Mouse (Mus musculus): ENCODE results near the gene Clec16a. TPM values are rescaled to one million over a fixed set of nuclear protein-coding genes. Genes with fewer than 3 reads are reported as not detected.

The Clec16a gene
- total and polyA plus RNA-seq, 3 experiments, result 20.0 to 24.2 (median 20.5) TPM

GRCm38 (mm10) chr16:10634940-10635339 lies 89.8 kb downstream of the Clec16a start:
- in situ Hi-C loops (cut with MboI; ENCODE audit: low pct_ligation_motif_present, low pct_unique_long_range_greater_than_20kb, low sequenced_read_pairs) (no loop called here), dilution Hi-C loops (cut with MboI; ENCODE audit: extremely low pct_ligation_motif_present, extremely low pct_unique_long_range_greater_than_20kb, low sequenced_read_pairs) (no loop called here)
- no peak overlapping the region for H3K9ac ChIP-seq (ENCODE audit: insufficient read depth, low read depth)
- H3K9me3 ChIP-seq (replicated peaks; ENCODE audit: low read length), result no peaks in the 10 kb centered on the region
- H3K4me2 ChIP-seq (ENCODE audit: insufficient read depth, low read depth, poor library complexity, severe bottlenecking), result no peak overlapping the region
- no peak overlapping the region for H3K4me3 ChIP-seq (replicated peaks in 1 of 3; ENCODE audit: low read depth in 2 of 3, low read length in 2 of 3, poor library complexity in 1 of 3)
- no peak overlapping the region for H3K27ac ChIP-seq (ENCODE audit: insufficient read depth, low read depth)
- H3K79me2 ChIP-seq (replicated peaks; ENCODE audit: control insufficient read depth, extremely low read depth, insufficient read depth, poor library complexity, severe bottlenecking), result no peaks in the 10 kb centered on the region
- H3K4me1 ChIP-seq (ENCODE audit: control insufficient read depth in 1 of 2, insufficient read depth in 2 of 2), result peaks cover 0 to 10% of the 10 kb centered on the region in 2 experiments; a peak in 2 of 4 replicates
- no peak for DNase-seq (ENCODE audit: extremely low read depth)
- H3K27me3 ChIP-seq (replicated peaks), result no peaks in the 10 kb centered on the region
- TF ChIP-seq PAX5 (IDR thresholded peaks at IDR 0.05; ENCODE audit: low read length) (no peak), HCFC1 (IDR thresholded peaks at IDR 0.05; ENCODE audit: low read depth, low read length) (no peak), CTCF (conservative IDR thresholded peaks at IDR 0.05 in 1 of 2, IDR thresholded peaks at IDR 0.05 in 1 of 2; ENCODE audit: low read depth in 2 of 2, low read length in 2 of 2) (no peak), KAT2A (IDR thresholded peaks at IDR 0.05; ENCODE audit: insufficient replicate concordance, low read length) (no peak), CHD1 (IDR thresholded peaks at IDR 0.05; ENCODE audit: low read depth, low read length) (no peak), BHLHE40 (IDR thresholded peaks at IDR 0.05; ENCODE audit: low read depth, low read length) (no peak), RAD21 (IDR thresholded peaks at IDR 0.05; ENCODE audit: low read depth, low read length) (no peak), JUN (IDR thresholded peaks at IDR 0.05; ENCODE audit: insufficient read depth, low read depth, low read length) (no peak), MAX (IDR thresholded peaks at IDR 0.05; ENCODE audit: low read length) (no peak), E2F4 (IDR thresholded peaks at IDR 0.05; ENCODE audit: insufficient replicate concordance, low read depth, low read length) (no peak), GABPA (IDR thresholded peaks at IDR 0.05; ENCODE audit: insufficient replicate concordance, low read depth, low read length) (no peak), TCF12 (IDR thresholded peaks at IDR 0.05; ENCODE audit: low read depth, low read length) (no peak), ZC3H11A (IDR thresholded peaks at IDR 0.05; ENCODE audit: low read depth, low read length) (no peak), NELFE (IDR thresholded peaks at IDR 0.05; ENCODE audit: low read depth, low read length) (no peak), SMC3 (IDR thresholded peaks at IDR 0.05; ENCODE audit: low read depth, low read length) (no peak), MYC (IDR thresholded peaks at IDR 0.05; ENCODE audit: low read depth, low read length) (no peak), USF1 (IDR thresholded peaks at IDR 0.05; ENCODE audit: low read depth, low read length) (no peak), TBP (conservative IDR thresholded peaks at IDR 0.05; ENCODE audit: low read depth, low read length) (no peak), NRF1 (IDR thresholded peaks at IDR 0.05; ENCODE audit: low read depth, low read length) (no peak)
- H3K36me3 ChIP-seq (replicated peaks in 1 of 2; ENCODE audit: control insufficient read depth in 1 of 2, insufficient read depth in 1 of 2, low read length in 1 of 2), result peaks cover 5 to 29% of the 10 kb centered on the region in 2 experiments

GRCm38 (mm10) chr16:10637898-10638297 lies 92.8 kb downstream of the Clec16a start:
- H3K27ac ChIP-seq (ENCODE audit: insufficient read depth, low read depth), result no peak overlapping the region
- dilution Hi-C loops (cut with MboI; ENCODE audit: extremely low pct_ligation_motif_present, extremely low pct_unique_long_range_greater_than_20kb, low sequenced_read_pairs), result no loop called here
- in situ Hi-C loops (cut with MboI; ENCODE audit: low pct_ligation_motif_present, low pct_unique_long_range_greater_than_20kb, low sequenced_read_pairs), result no loop called here
- TF ChIP-seq RAD21 (IDR thresholded peaks at IDR 0.05; ENCODE audit: low read depth, low read length) (no peak), USF2 (conservative IDR thresholded peaks at IDR 0.05; ENCODE audit: low read depth, low read length) (no peak), KAT2A (IDR thresholded peaks at IDR 0.05; ENCODE audit: insufficient replicate concordance, low read length) (no peak), JUND (conservative IDR thresholded peaks at IDR 0.05; ENCODE audit: low read depth, low read length) (no peak), MEF2A (IDR thresholded peaks at IDR 0.05; ENCODE audit: borderline replicate concordance, low read depth, low read length) (no peak), MAZ (IDR thresholded peaks at IDR 0.05; ENCODE audit: low read depth, low read length) (no peak), UBTF (IDR thresholded peaks at IDR 0.05; ENCODE audit: low read depth, low read length) (no peak), POLR2AphosphoS2 (IDR thresholded peaks at IDR 0.05; ENCODE audit: low read depth, low read length) (no peak), HCFC1 (IDR thresholded peaks at IDR 0.05; ENCODE audit: low read depth, low read length) (no peak), BHLHE40 (IDR thresholded peaks at IDR 0.05; ENCODE audit: low read depth, low read length) (no peak), IRF4 (IDR thresholded peaks at IDR 0.05; ENCODE audit: low read depth, low read length) (no peak), ELF1 (IDR thresholded peaks at IDR 0.05; ENCODE audit: low read depth, low read length) (no peak), CHD2 (IDR thresholded peaks at IDR 0.05; ENCODE audit: low read length) (no peak), PAX5 (IDR thresholded peaks at IDR 0.05; ENCODE audit: low read length) (no peak), JUN (IDR thresholded peaks at IDR 0.05; ENCODE audit: insufficient read depth, low read depth, low read length) (no peak), MAFK (IDR thresholded peaks at IDR 0.05; ENCODE audit: insufficient replicate concordance, low read length) (no peak)
- no peaks in the 10 kb centered on the region for H3K79me2 ChIP-seq (replicated peaks; ENCODE audit: control insufficient read depth, extremely low read depth, insufficient read depth, poor library complexity, severe bottlenecking)
- H3K9me3 ChIP-seq (replicated peaks; ENCODE audit: low read length), result no peaks in the 10 kb centered on the region
- peaks cover 0 to 21% of the 10 kb centered on the region in 2 experiments for H3K36me3 ChIP-seq (replicated peaks in 1 of 2; ENCODE audit: control insufficient read depth in 1 of 2, insufficient read depth in 1 of 2, low read length in 1 of 2)
- no peak overlapping the region for H3K9ac ChIP-seq (ENCODE audit: insufficient read depth, low read depth)
- H3K4me3 ChIP-seq (replicated peaks in 1 of 3; ENCODE audit: low read depth in 2 of 3, low read length in 2 of 3, poor library complexity in 1 of 3), result no peak overlapping the region
- DNase-seq (ENCODE audit: extremely low read depth), result no peak
- H3K4me1 ChIP-seq (ENCODE audit: control insufficient read depth in 1 of 2, insufficient read depth in 2 of 2), result peaks cover 2 to 29% of the 10 kb centered on the region in 2 experiments
- H3K27me3 ChIP-seq (replicated peaks), result no peaks in the 10 kb centered on the region
- no peak overlapping the region for H3K4me2 ChIP-seq (ENCODE audit: insufficient read depth, low read depth, poor library complexity, severe bottlenecking)
